Mouse (Mus musculus) brain, adult 2 months (tissue): Measurements from ENCODE around the gene Atg4c.

ENCODE experiments used
- DNase-seq: peaks from one replicate; pipeline ENCODE4 v3.0.0; 2011; ENCODE audit warnings: low read depth, low spot score

The Atg4c gene

DNA sequence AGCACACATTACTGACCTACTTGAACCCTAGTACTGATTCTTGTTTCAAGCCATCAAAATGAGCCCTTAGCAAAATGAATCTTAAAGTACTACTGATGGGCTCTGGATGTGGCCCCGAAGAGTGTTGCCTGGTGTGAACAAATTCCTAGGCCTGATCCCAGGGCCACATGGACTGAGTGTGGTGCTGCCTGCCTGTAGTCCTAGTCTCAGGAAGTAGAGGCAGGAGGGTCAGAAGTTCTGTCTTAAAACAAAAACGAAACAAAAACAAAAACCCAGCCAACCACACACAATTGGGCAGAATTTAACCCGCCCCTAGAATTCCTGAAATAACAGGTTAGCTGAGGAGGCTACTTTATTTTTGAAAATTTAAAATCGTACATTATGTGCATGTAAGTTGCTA lies 8.4 kb upstream of the Atg4c start:
- DNase-seq, result no peak

DNA sequence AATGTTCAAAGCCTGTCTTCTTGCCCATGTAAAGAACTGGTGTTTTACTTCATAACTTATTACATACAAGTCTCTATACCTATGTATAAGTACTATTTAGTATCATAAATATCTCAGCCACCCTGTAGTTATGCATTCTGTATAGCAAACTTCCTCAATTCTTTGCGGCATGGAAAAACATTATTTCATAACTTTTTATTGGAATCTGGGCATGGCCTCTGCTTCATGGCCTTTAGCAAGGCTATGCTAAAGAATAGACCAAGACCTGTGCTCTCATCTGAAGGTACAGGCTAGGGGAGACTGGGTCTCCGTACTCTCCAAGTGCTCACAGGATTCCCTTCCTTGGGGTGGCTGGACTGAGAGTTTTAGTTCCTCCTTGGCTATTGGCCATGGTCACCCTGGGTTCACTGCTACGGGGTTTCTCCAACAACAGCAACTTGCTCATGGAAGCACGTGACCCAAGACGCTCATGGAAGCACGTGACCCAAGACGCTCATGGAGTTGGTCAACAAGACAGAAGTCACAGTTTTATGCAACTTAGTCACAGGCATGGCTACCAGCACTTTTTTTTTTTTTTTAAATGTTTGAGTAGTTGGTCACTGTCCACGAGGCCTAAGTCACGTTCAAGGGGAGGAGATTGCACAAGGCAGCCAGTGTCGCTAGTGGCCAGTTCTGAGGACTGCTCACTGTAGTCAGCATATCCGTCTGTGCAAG lies 7.2 kb upstream of the Atg4c start:
- DNase-seq, result no peak

DNA sequence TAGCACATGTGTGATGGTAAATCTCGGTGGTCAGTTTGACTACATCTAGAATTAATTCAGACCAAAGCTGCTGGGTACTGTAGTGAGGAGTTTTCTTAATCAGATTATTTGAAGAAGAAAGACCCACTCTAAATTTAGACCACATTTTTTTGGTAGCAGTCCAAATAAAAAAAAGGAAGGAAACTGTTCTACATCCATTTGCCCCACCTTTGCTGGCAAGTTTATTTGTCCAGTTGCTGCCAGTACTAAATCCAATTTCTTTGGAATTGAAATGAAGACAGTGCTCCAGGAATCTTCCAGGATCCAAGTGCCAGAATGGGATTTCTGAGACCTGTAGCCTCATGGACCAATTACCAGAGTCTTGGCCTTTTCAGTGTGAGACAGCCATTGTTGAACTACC lies 1.1 kb upstream of the Atg4c start:
- DNase-seq, result no peak

DNA sequence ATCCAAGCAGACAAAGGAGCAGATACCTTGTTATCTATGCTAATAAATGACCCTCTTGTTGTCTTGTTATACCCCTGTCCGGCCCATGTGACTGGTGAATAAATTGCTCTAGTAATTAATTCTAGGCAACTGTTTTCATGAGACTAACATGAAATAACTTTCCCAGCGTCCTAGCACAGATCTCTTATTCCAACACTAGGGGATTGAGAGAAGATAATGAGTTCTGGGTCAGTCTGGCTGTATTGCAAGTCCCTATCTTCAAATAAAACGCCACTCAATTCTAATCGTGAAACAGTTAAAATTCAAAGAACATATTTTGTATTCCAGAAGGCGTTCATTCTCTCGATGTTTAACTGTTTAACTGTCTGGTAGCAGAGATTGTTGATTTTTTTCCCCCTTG lies 520 bp upstream of the Atg4c start:
- peak; percentile 32 for DNase-seq

DNA sequence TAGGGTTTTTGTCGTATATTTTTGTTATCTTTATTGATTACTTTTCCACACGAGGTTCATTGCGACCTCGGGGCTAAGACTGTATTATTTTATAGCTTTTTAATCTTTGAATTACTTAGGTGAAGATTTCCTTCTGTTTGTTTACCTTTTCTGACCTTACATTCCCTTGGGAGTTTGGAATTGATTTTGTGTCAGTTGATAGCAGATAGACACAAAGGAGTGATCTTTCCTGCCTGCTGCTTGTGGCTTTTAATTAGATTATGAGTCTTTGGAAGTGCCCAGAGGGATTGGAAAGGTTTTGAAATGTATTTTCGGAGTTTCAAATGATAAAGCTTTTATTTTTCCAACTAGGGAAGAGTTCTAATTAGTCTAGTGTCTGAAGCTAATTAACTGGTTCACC lies 1.1 kb downstream of the Atg4c start:
- DNase-seq, result no peak

DNA sequence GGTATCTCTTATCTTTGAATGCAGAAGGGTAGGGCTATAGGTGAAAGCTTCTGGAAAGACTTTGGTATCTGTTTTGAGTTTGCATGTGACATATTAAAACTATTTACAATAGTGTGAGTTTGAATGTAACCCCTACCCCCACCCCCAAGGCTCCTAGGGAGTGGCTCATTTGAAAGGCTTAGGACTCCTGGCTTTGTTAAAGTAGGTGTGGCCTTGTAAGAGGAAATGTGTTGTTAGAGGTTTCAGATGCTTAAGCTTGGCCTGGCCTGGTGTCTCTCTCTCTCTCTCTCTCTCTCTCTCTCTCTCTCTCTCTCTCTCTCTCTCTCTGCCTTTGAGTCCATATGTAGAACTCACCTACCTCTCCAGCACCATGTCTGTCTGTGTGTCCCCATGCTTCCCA lies 5.0 kb downstream of the Atg4c start:
- DNase-seq, result no peak

DNA sequence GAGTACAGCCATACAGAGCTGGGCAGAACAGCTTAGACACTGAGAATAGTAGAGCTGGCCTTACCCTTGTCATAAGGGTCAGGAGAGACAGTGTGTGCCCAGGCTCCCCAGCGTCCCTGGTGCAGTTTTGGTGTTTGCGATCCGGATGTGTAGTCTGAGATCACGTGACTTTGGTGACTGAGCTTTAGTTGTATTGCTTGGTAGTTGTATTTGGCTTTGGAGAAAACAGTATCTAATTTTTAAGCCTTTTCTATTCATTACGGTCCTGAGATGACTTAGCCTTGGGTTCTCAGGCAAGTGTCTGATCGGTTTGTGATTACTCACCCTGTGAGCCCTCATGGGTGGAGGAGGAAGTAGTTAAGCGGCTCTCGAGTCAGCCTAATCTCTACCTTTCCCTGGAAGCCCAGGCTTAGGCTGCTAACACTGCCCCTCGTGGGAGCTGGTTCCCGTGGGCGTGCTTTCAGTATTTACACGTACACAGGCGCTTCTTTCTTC lies 6.1 kb downstream of the Atg4c start:
- peak; percentile 45 for DNase-seq

DNA sequence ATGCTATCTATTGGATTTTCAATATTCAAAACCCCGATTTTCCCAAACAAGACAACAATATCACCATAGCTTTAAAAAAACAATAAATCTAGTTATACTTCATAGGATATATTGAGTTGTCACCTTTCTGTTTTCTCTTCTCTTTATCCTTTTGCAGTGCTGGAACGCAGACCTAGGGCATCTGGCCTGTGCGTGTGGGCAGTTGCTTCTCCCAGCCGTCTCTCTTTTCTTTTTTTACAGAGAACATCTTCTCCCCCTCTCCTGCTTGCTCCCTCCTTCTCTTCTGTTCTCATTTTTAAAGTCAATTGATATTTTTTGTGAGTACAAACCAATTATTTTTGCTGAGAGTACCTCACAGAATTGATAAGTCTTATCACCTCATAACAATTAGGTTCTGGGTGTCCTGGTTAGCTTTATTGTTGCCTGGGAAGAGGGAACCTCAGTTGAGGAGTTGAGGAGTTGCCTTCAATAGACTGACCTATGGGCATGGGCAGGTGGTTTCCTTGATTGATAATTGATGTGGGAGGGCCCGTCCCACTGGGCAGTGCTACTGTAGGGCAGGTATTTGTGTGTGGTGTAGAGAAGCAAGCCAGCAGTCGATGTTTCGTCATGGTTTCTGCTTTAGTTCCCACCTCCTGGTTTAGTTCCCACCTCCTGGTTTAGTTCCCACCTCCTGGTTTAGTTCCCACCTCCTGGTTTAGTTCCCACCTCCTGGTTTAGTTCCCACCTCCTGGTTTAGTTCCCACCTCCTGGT lies 6.8 kb downstream of the Atg4c start:
- DNase-seq, result peak; percentile 66

DNA sequence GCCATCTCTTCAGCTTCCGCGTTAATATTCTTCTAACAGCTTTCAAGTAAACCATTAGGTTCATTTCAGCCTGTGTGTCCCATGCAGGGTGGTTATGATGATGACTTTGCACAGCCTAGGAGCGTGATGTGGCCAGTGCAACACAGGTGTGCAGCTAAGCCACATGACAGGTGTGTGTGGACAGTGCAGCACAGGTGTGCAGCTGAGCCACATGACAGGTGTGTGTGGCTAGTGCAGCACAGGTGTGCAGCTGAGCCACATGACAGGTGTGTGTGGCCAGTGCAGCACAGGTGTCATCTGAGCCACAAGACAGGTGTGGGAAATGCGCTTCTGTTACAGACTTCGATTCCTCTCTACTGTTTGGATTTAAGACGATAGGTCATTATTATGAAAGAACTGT lies 12.0 kb downstream of the Atg4c start:
- DNase-seq, result no peak

DNA sequence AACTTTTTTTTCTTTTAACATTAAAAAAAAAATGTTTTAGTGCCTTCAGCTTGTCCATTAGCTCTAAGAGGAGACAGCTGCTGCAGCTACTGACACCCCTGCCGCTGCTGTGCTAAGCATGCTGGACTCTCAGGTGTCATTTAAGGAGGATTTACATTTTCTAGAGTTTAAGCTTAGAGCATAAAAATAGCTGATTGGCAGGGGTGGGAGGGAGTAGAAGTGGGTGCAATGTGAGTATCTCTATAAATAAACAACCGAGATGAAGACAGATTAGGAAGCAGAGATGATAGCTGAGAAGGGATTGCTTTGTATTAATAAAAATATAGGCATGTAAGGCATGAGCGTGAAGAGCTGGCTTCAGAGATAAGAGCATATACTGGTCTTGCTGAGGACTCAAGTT lies 12.6 kb downstream of the Atg4c start:
- DNase-seq, result peak; percentile 66

DNA sequence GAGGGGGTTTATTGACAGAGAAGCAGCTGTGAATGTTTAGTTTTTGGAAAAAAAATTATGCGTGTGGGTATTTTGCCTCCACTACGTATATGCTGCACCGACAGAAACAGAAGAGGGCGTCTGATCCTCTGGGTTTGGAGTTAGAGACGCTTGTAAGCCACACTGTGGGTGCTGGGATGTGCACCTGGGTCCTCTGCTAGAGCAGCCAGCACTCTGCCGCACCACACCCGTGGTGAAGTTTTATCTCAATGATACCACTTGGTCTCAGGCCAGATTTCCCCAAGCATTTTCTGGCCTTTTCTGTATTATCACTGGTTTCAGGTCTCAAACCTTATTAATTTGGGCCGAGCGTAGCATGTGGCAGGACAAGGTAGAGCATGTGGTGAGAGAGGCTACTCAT lies 16.4 kb downstream of the Atg4c start:
- no peak for DNase-seq

DNA sequence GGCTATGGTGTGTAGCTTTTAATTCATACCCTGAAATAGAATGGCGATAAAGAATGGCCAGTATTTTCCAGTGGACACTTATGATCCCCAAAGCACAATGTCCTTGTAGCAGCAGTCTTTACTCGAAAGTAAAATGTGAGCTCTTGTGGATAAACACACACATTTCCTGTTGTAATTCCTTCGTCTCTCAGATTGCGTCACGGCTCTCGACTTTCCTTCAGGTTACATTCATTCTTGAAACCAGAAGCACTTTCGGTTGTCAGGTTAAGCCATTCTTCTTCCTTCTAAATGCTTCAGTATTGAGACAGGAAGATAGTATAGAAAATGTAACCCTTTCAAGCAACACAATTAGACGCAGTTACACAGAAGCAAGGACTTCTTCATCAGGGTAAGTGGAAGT lies 17.9 kb downstream of the Atg4c start:
- no peak for DNase-seq

DNA sequence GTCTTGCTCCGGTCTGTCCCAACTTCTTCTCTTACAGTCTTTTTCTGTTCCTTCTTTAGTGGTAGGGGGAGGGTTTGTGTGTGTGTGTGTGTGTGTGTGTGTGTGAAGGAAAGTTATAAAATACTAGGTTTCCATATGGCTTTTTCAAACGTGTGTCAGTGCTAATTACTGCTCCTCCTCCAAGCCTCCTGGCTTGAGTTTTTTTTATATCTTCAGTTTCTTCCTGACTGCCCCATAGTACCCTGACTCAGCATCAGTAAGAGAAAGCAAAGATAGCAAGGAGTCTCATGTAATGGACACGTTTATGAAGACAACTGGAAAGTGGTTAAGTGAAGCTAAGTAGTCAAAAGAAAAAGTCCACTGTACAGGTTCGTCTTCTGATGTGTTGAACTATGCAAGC lies 19.4 kb downstream of the Atg4c start:
- DNase-seq, result peak; percentile 64

DNA sequence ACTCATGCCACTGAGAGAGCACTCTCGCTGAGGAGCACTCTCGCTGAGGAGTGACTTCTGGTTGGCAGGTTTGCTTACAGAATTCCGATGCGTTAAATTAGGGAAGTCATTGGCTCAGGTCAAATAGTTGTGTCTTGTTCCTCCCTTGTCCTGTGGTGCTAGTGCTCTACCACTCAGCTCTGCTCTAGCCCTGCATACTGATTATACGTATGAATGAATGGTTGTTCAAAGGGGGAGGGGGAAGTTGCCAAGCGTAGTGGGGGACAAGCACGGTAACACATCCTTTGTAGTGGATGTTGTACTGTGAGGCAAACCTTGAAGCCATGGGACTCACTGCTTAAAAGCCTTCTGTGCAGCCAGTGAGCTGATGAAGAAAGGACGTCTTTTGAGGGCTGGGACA lies 28.5 kb downstream of the Atg4c start:
- DNase-seq, result peak; percentile 39

DNA sequence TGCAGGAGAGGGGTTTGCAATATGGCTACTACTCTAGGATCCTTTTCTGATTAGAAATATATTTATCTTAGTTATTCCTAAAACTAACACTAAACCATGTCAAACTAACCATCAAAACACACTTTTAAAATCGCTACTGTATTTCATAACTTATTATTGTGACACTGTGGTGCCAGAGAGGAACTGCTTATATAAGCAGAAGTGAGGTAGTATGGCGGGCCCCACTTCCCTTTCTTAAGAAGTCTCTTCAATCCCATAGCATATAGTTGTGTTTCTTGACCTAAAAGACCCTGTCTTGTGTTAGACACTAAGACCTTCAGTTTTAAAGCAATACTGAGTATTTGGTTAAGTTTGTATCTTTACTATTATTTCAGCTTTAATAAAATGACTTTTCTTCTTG lies 31.1 kb downstream of the Atg4c start:
- no peak for DNase-seq

DNA sequence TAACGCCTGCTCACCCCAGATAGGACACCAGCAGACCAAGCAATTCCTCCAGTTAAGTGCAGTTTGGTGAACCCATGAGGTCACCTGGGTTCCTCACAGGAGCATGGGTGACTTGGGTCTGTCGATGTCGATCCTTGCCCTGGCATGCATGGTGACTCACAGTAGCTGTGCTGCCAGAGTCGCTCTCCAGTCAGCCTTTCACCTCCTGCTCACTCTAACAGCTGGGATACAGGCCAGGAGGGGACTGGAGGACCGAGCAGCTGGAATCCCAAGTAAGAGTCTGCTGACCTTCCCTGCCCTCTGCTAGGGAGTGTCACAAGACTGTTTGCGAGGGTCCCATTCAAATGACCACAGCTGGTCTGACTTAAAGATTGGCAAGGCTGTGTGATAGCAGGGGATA lies 33.5 kb downstream of the Atg4c start:
- no peak for DNase-seq

DNA sequence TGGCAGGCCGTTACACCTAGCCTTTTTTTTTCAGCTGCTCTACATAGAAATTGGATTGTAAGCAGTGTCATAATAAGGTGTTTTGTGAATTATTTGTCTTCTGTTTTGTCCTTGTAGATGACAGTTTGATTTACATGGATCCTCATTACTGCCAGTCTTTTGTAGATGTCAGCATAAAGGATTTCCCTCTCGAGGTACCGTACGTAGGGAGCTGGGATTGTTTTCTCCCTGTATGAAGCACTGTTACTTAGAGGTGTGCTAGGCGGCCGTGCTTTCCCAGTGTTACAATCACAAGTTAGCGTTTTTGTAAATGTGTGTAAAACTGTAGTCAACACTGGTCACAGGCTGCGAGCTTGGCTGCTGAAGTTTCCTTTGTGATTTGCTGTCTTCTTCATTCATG lies 35.6 kb downstream of the Atg4c start:
- no peak for DNase-seq

DNA sequence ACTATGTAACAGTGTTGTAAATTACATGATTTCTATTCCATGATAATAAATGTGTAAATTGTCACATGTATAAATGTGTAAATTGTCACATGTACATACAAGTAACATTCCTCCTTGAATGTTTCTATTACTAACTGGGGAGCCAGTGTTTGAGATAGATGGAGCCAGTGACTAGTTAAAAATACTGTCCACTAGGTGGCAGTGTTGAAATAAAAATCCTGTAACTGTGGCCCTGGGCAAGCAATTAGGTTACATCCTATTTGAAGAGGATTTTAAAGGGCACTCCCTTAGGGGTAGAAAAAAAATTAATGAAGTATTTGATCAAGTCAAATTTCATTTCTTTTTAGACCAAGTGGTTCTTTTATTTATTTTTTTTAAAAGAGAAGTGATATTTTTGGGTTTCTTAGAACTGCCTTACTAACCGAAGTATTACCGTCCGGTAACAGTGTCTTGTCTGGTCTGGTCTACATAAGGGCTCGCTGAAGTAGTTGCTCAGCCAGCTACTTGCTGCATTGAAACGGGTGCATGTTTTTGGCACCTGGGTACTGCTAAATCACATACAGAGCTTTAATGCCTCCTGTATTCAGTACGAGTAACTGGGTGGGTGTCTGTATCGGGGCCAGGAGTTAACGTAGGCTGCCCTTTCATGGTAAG lies 41.6 kb downstream of the Atg4c start:
- peak; percentile 73 for DNase-seq

DNA sequence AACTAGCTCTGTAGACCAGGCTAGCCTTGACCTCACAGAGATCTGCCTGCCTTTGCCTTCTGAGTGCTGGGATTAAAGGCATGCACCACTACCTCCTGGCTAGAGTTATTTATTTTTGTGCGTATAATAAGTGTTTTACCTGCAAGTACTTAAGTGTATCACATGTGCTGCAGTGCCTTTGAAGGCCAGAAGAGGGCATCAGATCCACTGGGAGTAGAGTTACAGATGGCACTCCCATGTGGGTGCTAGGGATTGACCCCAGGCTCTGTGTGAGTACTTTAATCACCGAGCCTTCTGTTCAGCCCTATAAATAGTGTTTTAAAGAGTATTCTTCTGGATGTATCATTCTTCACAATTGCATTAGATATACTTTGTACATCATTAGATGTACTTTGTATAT lies 44.6 kb downstream of the Atg4c start:
- DNase-seq, result peak; percentile 48

DNA sequence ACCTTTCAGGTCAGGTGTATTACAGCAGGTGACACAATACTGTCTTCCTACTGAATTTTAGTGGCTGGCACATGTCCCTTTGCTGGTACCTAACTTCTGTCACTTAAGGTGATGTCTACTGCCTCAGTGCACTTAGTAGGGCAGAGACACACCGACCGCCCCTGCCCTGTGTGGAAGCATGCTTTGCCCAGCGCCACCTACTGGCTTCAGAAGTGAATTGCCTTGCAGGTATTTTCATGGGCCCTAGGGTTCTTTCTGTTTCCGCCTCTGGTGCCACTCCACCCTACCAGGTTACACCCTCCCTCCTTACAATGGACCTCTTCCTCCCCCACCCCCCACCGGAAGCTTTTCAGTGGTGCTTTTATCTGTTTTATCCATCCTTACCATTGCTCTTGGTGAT lies 47.9 kb downstream of the Atg4c start:
- DNase-seq, result no peak

DNA sequence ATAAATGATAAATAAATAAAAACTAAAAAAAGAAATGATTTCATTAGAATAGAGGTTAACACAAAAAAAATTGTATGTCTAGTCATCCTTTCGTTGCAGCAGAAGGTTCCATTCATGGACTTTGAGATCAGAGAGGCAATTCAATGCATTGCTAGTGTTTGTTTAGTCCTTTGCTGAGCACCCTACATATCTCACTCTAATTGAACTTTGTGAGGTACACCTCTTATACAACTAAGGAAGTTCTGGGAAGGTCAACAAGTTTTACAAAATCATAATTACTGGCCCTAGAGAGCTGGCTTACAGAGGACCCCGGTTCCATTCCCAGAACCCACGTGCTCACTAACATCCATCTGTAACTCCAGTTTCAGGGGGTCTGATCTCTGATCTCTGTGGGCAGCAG lies 55.6 kb downstream of the Atg4c start:
- DNase-seq, result no peak

DNA sequence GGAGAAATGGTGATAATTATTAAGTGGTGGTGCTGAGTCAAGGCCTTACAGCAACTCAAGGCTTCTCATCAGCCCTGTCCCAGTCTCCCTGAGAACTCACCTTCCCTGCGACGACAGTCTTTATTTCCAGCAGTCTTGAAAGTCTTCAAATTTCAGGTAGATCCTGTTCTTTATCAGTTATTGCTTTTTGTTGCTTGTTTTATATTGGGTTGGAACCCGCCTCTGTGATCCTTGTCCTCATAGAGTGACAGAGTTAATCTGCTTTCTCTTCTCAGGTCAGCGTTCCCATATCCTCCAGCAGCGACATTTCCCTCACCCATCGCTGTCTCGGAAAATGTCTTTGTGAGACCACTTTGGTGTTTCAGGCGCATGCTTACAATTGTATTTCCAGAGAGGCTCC lies 56.1 kb downstream of the Atg4c start:
- no peak for DNase-seq

DNA sequence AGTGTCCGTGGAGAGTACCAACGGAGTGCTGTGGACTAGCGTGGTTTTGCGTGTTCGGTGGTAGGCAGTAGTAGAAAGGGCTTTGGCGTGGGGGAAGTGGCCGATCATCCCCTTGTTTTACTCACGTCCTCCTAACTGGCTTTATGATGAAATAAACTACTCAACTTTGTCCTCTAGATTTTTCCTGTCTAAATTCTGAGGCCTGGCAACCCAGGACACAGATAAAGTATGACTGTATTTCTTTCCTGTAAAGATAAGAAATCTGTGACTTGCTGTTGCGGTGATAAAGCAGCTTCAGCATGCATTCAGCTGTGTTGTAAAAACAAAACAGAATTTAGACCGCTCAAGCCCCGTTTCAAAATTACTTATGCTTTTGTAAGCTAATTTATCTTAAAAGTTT lies 59.2 kb downstream of the Atg4c start:
- no peak for DNase-seq
